Mouse (Mus musculus) B cell, adult 67 days (primary cell): ENCODE results near the gene Cep126. TPM values are rescaled to one million over a fixed set of nuclear protein-coding genes. Genes with fewer than 3 reads are reported as not detected.

Experiments used
- total RNA-seq, 2 experiments: library from RNA; stranded (reverse); gene quantifications; 4 replicates each; pipeline ENCODE4 v1.2.4; 2023

Cep126 gene
- under 1 TPM in 1 of 2 experiments, not detected in 1; 0.15 TPM for total RNA-seq

GRCm38 (mm10) chr9:8134117-8134574 lies at the start of gene Cep126:
Gene Cep126, minus strand, starts transcription at chr9:8134294.

GRCm38 (mm10) chr9:8042338-8043043 lies 91.6 kb downstream of the Cep126 start, which contains the start of gene Cfap300:
Gene Cfap300, minus strand, starts transcription at chr9:8042823.

Other genes starting within 250 kb of the Cep126 start
- gene Yap1, start 129.7 kb downstream of the Cep126 start, total RNA-seq, result not detected
- not detected for gene Cfap300, start 91.5 kb downstream of the Cep126 start, total RNA-seq